In genomic region chr6:31840621-31841020, GRCm38 (mm10) we compare ENCODE assay signal across 17 mouse cellular contexts.
DNase-seq lines count a peak whose midpoint lies in the region; ATAC-seq and TF ChIP-seq lines count a peak whose summit lies in the region.
"Had no signal": no experiment of that assay in that cellular context is flagged by ENCODE, and none has a peak within 500 bp of the region (broad histone marks: within the 10 kb centered on the region; RNA-seq: fewer than 3 reads in every experiment).

No protein-coding gene starts in this region.

- no peak overlapping the region for H3K4me2 ChIP-seq in kidney, embryonic 16.5 days (replicated peaks; ENCODE audit: low read depth, low read length)
- H3K4me2 ChIP-seq in midbrain, postnatal 0 days (ENCODE audit: low read depth, low read length, poor library complexity, severe bottlenecking), result no peak overlapping the region
- no peak overlapping the region for H3K4me2 ChIP-seq in stomach, postnatal 0 days (replicated peaks; ENCODE audit: low read depth)
- H3K4me2 ChIP-seq: heart, embryonic 13.5 days; liver, embryonic 15.5 days; midbrain, embryonic 12.5 days had no signal

- H3K9ac ChIP-seq in kidney, embryonic 16.5 days (replicated peaks; ENCODE audit: low read length), result no peak overlapping the region
- H3K9ac ChIP-seq in midbrain, postnatal 0 days (replicated peaks; ENCODE audit: low read length, poor library complexity, severe bottlenecking), result no peak overlapping the region
- H3K9ac ChIP-seq in stomach, postnatal 0 days (ENCODE audit: low read length), result no peak overlapping the region
- H3K9ac ChIP-seq: heart, embryonic 13.5 days; liver, embryonic 15.5 days; midbrain, embryonic 12.5 days had no signal

- TF ChIP-seq CTCF in midbrain, postnatal 0 days (IDR thresholded peaks at IDR 0.05), result peak; percentile 22
- TF ChIP-seq CTCF in stomach, postnatal 0 days (IDR thresholded peaks at IDR 0.05; ENCODE audit: low read depth), result peak; percentile 25

- H3K36me3 ChIP-seq in kidney, embryonic 16.5 days (ENCODE audit: insufficient read depth, low read length), result no peaks in the 10 kb centered on the region
- no peaks in the 10 kb centered on the region for H3K36me3 ChIP-seq in midbrain, postnatal 0 days (ENCODE audit: insufficient read depth, low read length)
- no peaks in the 10 kb centered on the region for H3K36me3 ChIP-seq in midbrain, embryonic 10.5 days
- H3K36me3 ChIP-seq in stomach, postnatal 0 days (ENCODE audit: control insufficient read depth, insufficient read depth, low read length), result no peaks in the 10 kb centered on the region
- H3K36me3 ChIP-seq: heart, embryonic 13.5 days; liver, embryonic 15.5 days; midbrain, embryonic 12.5 days had no signal

- H3K27ac ChIP-seq in kidney, embryonic 16.5 days (ENCODE audit: low read length), result no peak overlapping the region
- no peak overlapping the region for H3K27ac ChIP-seq in midbrain, postnatal 0 days (ENCODE audit: low read depth, low read length)
- H3K27ac ChIP-seq in midbrain, embryonic 10.5 days (replicated peaks), result no peak overlapping the region
- no peak overlapping the region for H3K27ac ChIP-seq in stomach, postnatal 0 days (replicated peaks)
- H3K27ac ChIP-seq: heart, embryonic 13.5 days; liver, embryonic 15.5 days; midbrain, embryonic 12.5 days had no signal

- WGBS in kidney, embryonic 16.5 days, result 92% methylated on average over 4 of the region's 4 CpGs
- 88% methylated on average over 4 of the region's 4 CpGs for WGBS in midbrain, postnatal 0 days
- 88% methylated on average over 4 of the region's 4 CpGs for WGBS in midbrain, embryonic 10.5 days
- 84% methylated on average over 4 of the region's 4 CpGs for WGBS in stomach, postnatal 0 days

- peak; percentile 52 for DNase-seq in cerebellum, postnatal 14 days
- DNase-seq in cerebellum, adult 9-11 months, result no peak
- peak; percentile 6 for DNase-seq in kidney, adult 9 months
- DNase-seq in midbrain, postnatal 0 days (ENCODE audit: low spot score), result no peak
- DNase-seq in midbrain, embryonic 10.5 days (ENCODE audit: low spot score), result no peak
- DNase-seq in stomach, postnatal 0 days (ENCODE audit: low spot score), result no peak
- DNase-seq in urinary bladder, postnatal 10 days (ENCODE audit: low spot score), result no peak
- DNase-seq: cerebellum, adult 11-12 months; gastrocnemius, postnatal 25 days; heart, postnatal 4 days; lung, postnatal 4 days; right cerebral cortex, postnatal 4 days; thymus, postnatal 25 days had no signal

- H3K27me3 ChIP-seq in kidney, embryonic 16.5 days (ENCODE audit: insufficient read depth, low read length), result no peaks in the 10 kb centered on the region
- no peaks in the 10 kb centered on the region for H3K27me3 ChIP-seq in midbrain, postnatal 0 days (ENCODE audit: insufficient read depth, low read length)
- no peaks in the 10 kb centered on the region for H3K27me3 ChIP-seq in midbrain, embryonic 10.5 days (ENCODE audit: low read depth, poor library complexity, severe bottlenecking)
- no peaks in the 10 kb centered on the region for H3K27me3 ChIP-seq in stomach, postnatal 0 days (ENCODE audit: control insufficient read depth, insufficient read depth, low read length)
- H3K27me3 ChIP-seq: heart, embryonic 13.5 days; liver, embryonic 15.5 days; midbrain, embryonic 12.5 days had no signal

- H3K4me3 ChIP-seq in kidney, embryonic 16.5 days (ENCODE audit: low read length), result no peak overlapping the region
- no peak overlapping the region for H3K4me3 ChIP-seq in midbrain, postnatal 0 days (ENCODE audit: low read depth, low read length)
- H3K4me3 ChIP-seq in midbrain, embryonic 10.5 days, result no peak overlapping the region
- H3K4me3 ChIP-seq in stomach, postnatal 0 days (ENCODE audit: low read depth, low read length), result no peak overlapping the region
- H3K4me3 ChIP-seq: heart, embryonic 13.5 days; liver, embryonic 15.5 days; midbrain, embryonic 12.5 days had no signal

- no peak for TF ChIP-seq EP300 in stomach, postnatal 0 days (optimal IDR thresholded peaks at IDR 0.05)

- ATAC-seq in kidney, embryonic 16.5 days (ENCODE audit: low FRiP score, low TSS enrichment), result no peak
- no peak for ATAC-seq in midbrain, postnatal 0 days (ENCODE audit: low FRiP score)
- ATAC-seq in stomach, postnatal 0 days (ENCODE audit: low FRiP score, low TSS enrichment), result no peak

- H3K9me3 ChIP-seq in kidney, embryonic 16.5 days (ENCODE audit: low read length), result peaks cover 3% of the 10 kb centered on the region; the same call in 1 of the 2 replicates
- no peaks in the 10 kb centered on the region for H3K9me3 ChIP-seq in midbrain, postnatal 0 days (ENCODE audit: low read length)
- peaks cover 8% of the 10 kb centered on the region for H3K9me3 ChIP-seq in midbrain, embryonic 10.5 days (replicated peaks)
- H3K9me3 ChIP-seq in stomach, postnatal 0 days (ENCODE audit: control insufficient read depth, low read length), result no peaks in the 10 kb centered on the region
- H3K9me3 ChIP-seq: liver, embryonic 15.5 days; midbrain, embryonic 12.5 days had no signal

- H3K4me1 ChIP-seq in kidney, embryonic 16.5 days (ENCODE audit: insufficient read depth, low read length), result 0 out of 2 replicates have a peak, but pooled peaks cover 7% of the 10 kb centered on the region
- H3K4me1 ChIP-seq in midbrain, postnatal 0 days (ENCODE audit: insufficient read depth, low read length), result no peaks in the 10 kb centered on the region
- H3K4me1 ChIP-seq in midbrain, embryonic 10.5 days, result no peaks in the 10 kb centered on the region
- H3K4me1 ChIP-seq in stomach, postnatal 0 days (replicated peaks; ENCODE audit: control insufficient read depth, insufficient read depth), result no peaks in the 10 kb centered on the region
- H3K4me1 ChIP-seq: heart, embryonic 13.5 days; liver, embryonic 15.5 days; midbrain, embryonic 12.5 days had no signal

Comparison
In these comparisons a context has a peak if more than half of its experiments do, and no peak if none do; other contexts are left out.
1. DNase-seq: peak in cerebellum, postnatal 14 days (2 of 2) and kidney, adult 9 months (single experiment); none in cerebellum, adult 9-11 months (single experiment), midbrain, postnatal 0 days (single experiment), midbrain, embryonic 10.5 days (single experiment), stomach, postnatal 0 days (single experiment) and urinary bladder, postnatal 10 days (single experiment).